Mouse (Mus musculus) testis, adult 2 months (tissue): ENCODE measurements around the gene Ddah1.

Experiments used
- CTCF ChIP-seq: fragments of 200-500 bp; IDR thresholded peaks from 2 replicates; pipeline ENCODE4 v1.5.1; 2012; ENCODE audit warnings: low read depth, mild to moderate bottlenecking, inconsistent platforms, low read length, moderate library complexity; ENCODE audit not compliant: control insufficient read depth, insufficient read depth, insufficient replicate concordance
- POLR2A ChIP-seq: fragments of 200-500 bp; IDR thresholded peaks from 2 replicates; pipeline ENCODE4 v1.6.1; 2012; ENCODE audit warnings: low read depth, mild to moderate bottlenecking, inconsistent platforms, low read length, moderate library complexity; ENCODE audit not compliant: control insufficient read depth

GRCm38 (mm10) chr3:145882076-145882874, 123.8 kb downstream of the Ddah1 start:
- TF ChIP-seq CTCF: no peak
- TF ChIP-seq POLR2A: no peak
